Mouse (Mus musculus): ENCODE results near the gene Abhd11.

- no peak for TF ChIP-seq EP300 (IDR thresholded peaks at IDR 0.05; ENCODE audit: insufficient read depth, low read depth, low read length)
- TF ChIP-seq POLR2A (IDR thresholded peaks at IDR 0.05; ENCODE audit: insufficient read depth, low read length): peak; percentile 35
These were observed 803 bp downstream of the Abhd11 start for GRCm38 (mm10) chr5:135009590-135010319.

Data from ES-Bruce4 (cell line).